Mouse (Mus musculus): ENCODE measurements around the gene Ppm1l. TPM values are rescaled to one million over a fixed set of nuclear protein-coding genes. Genes with fewer than 3 reads are reported as not detected.

Ppm1l gene
- polyA plus RNA-seq, 1 experiment from 2014 or later = 23.3 TPM

GRCm38 (mm10) chr3:69290294-69290693 is 26.4 kb upstream of the Ppm1l start:
- Histone ChIP-seq H3K4me2 (ENCODE audit: low read depth, low read length) (peak overlapping the region; percentile 12; the same call in 1 of the 2 replicates), H3K27me3 (ENCODE audit: control insufficient read depth, insufficient read depth, low read length) (no peaks in the 10 kb centered on the region), H3K4me3 (ENCODE audit: low read depth, low read length) (no peak overlapping the region), H3K27ac (ENCODE audit: low read depth, low read length) (0 out of 2 replicates have a peak overlapping the region, but pooled peaks have one; percentile 24), H3K36me3 (ENCODE audit: control insufficient read depth, insufficient read depth, low read length) (no peaks in the 10 kb centered on the region), H3K9me3 (ENCODE audit: control insufficient read depth, low read length) (no peaks in the 10 kb centered on the region), H3K4me1 (ENCODE audit: control insufficient read depth, insufficient read depth, low read length) (no peaks in the 10 kb centered on the region), H3K9ac (replicated peaks; ENCODE audit: low read depth, low read length) (no peak overlapping the region)
- WGBS = 43% methylated on average over 7 of the region's 7 CpGs
- peak; percentile 94 for ATAC-seq (ENCODE audit: low read depth)

GRCm38 (mm10) chr3:69290844-69291243 is 25.8 kb upstream of the Ppm1l start:
- Histone ChIP-seq H3K9me3 (ENCODE audit: control insufficient read depth, low read length) (no peaks in the 10 kb centered on the region), H3K27me3 (ENCODE audit: control insufficient read depth, insufficient read depth, low read length) (no peaks in the 10 kb centered on the region), H3K4me3 (ENCODE audit: low read depth, low read length) (no peak overlapping the region), H3K9ac (replicated peaks; ENCODE audit: low read depth, low read length) (no peak overlapping the region), H3K27ac (ENCODE audit: low read depth, low read length) (no peak overlapping the region), H3K4me1 (ENCODE audit: control insufficient read depth, insufficient read depth, low read length) (no peaks in the 10 kb centered on the region), H3K36me3 (ENCODE audit: control insufficient read depth, insufficient read depth, low read length) (no peaks in the 10 kb centered on the region), H3K4me2 (ENCODE audit: low read depth, low read length) (no peak overlapping the region)
- peak; percentile 11; the same call in 1 of the 2 replicates for ATAC-seq (ENCODE audit: low read depth)
- 83% methylated on average over 3 of the region's 3 CpGs for WGBS

GRCm38 (mm10) chr3:69292628-69293027 is 24.0 kb upstream of the Ppm1l start:
- ATAC-seq (ENCODE audit: low read depth) = no peak
- H3K9ac ChIP-seq (replicated peaks; ENCODE audit: low read depth, low read length) = no peak overlapping the region
- H3K4me3 ChIP-seq (ENCODE audit: low read depth, low read length) = no peak overlapping the region
- no peak overlapping the region for H3K4me2 ChIP-seq (ENCODE audit: low read depth, low read length)
- H3K4me1 ChIP-seq (ENCODE audit: control insufficient read depth, insufficient read depth, low read length) = no peaks in the 10 kb centered on the region
- WGBS = 84% methylated on average over 1 of the region's 1 CpGs
- H3K36me3 ChIP-seq (ENCODE audit: control insufficient read depth, insufficient read depth, low read length) = no peaks in the 10 kb centered on the region
- H3K27ac ChIP-seq (ENCODE audit: low read depth, low read length) = no peak overlapping the region
- H3K27me3 ChIP-seq (ENCODE audit: control insufficient read depth, insufficient read depth, low read length) = no peaks in the 10 kb centered on the region
- no peaks in the 10 kb centered on the region for H3K9me3 ChIP-seq (ENCODE audit: control insufficient read depth, low read length)

- no peak overlapping the region for H3K27ac ChIP-seq (ENCODE audit: low read depth, low read length)
- H3K9me3 ChIP-seq (ENCODE audit: control insufficient read depth, low read length) = no peaks in the 10 kb centered on the region
- H3K4me2 ChIP-seq (ENCODE audit: low read depth, low read length) = no peak overlapping the region
- H3K4me1 ChIP-seq (ENCODE audit: control insufficient read depth, insufficient read depth, low read length) = no peaks in the 10 kb centered on the region
- no peaks in the 10 kb centered on the region for H3K27me3 ChIP-seq (ENCODE audit: control insufficient read depth, insufficient read depth, low read length)
- H3K36me3 ChIP-seq (ENCODE audit: control insufficient read depth, insufficient read depth, low read length) = no peaks in the 10 kb centered on the region
- no peak overlapping the region for H3K9ac ChIP-seq (replicated peaks; ENCODE audit: low read depth, low read length)
- WGBS = 85% methylated on average over 8 of the region's 8 CpGs
- no peak for ATAC-seq (ENCODE audit: low read depth)
- no peak overlapping the region for H3K4me3 ChIP-seq (ENCODE audit: low read depth, low read length)
These were observed 20.4 kb upstream of the Ppm1l start for GRCm38 (mm10) chr3:69296270-69296669.

- no peak overlapping the region for H3K9ac ChIP-seq (replicated peaks; ENCODE audit: low read depth, low read length)
- H3K27me3 ChIP-seq (ENCODE audit: control insufficient read depth, insufficient read depth, low read length) = no peaks in the 10 kb centered on the region
- H3K36me3 ChIP-seq (ENCODE audit: control insufficient read depth, insufficient read depth, low read length) = no peaks in the 10 kb centered on the region
- H3K4me3 ChIP-seq (ENCODE audit: low read depth, low read length) = no peak overlapping the region
- no peak for ATAC-seq (ENCODE audit: low read depth)
- H3K27ac ChIP-seq (ENCODE audit: low read depth, low read length) = no peak overlapping the region
- WGBS = 84% methylated on average over 1 of the region's 1 CpGs
- no peak overlapping the region for H3K4me2 ChIP-seq (ENCODE audit: low read depth, low read length)
- H3K9me3 ChIP-seq (ENCODE audit: control insufficient read depth, low read length) = no peaks in the 10 kb centered on the region
- no peaks in the 10 kb centered on the region for H3K4me1 ChIP-seq (ENCODE audit: control insufficient read depth, insufficient read depth, low read length)
These were observed 16.5 kb upstream of the Ppm1l start for GRCm38 (mm10) chr3:69300121-69300520.

GRCm38 (mm10) chr3:69315810-69316390 is 761 bp upstream of the Ppm1l start:
- peak overlapping the region; percentile 67 for H3K4me3 ChIP-seq (ENCODE audit: low read depth, low read length)
- peak overlapping the region; percentile 81 for H3K4me2 ChIP-seq (ENCODE audit: low read depth, low read length)
- no peaks in the 10 kb centered on the region for H3K27me3 ChIP-seq (ENCODE audit: control insufficient read depth, insufficient read depth, low read length)
- no peaks in the 10 kb centered on the region for H3K36me3 ChIP-seq (ENCODE audit: control insufficient read depth, insufficient read depth, low read length)
- H3K9me3 ChIP-seq (ENCODE audit: control insufficient read depth, low read length) = no peaks in the 10 kb centered on the region
- peaks cover 22% of the 10 kb centered on the region for H3K4me1 ChIP-seq (ENCODE audit: control insufficient read depth, insufficient read depth, low read length)
- peak overlapping the region; percentile 57 for H3K9ac ChIP-seq (replicated peaks; ENCODE audit: low read depth, low read length)
- under 1% methylated on average over 18 of the region's 18 CpGs for WGBS
- peak; percentile 57 for ATAC-seq (ENCODE audit: low read depth)
- peak overlapping the region; percentile 90 for H3K27ac ChIP-seq (ENCODE audit: low read depth, low read length)

- H3K4me2 ChIP-seq (ENCODE audit: low read depth, low read length) = peak overlapping the region; percentile 81
- peak overlapping the region; percentile 90 for H3K27ac ChIP-seq (ENCODE audit: low read depth, low read length)
- H3K9ac ChIP-seq (replicated peaks; ENCODE audit: low read depth, low read length) = peak overlapping the region; percentile 78
- H3K27me3 ChIP-seq (ENCODE audit: control insufficient read depth, insufficient read depth, low read length) = no peaks in the 10 kb centered on the region
- peak; percentile 61 for ATAC-seq (ENCODE audit: low read depth)
- peak overlapping the region; percentile 67 for H3K4me3 ChIP-seq (ENCODE audit: low read depth, low read length)
- peaks cover 27% of the 10 kb centered on the region for H3K4me1 ChIP-seq (ENCODE audit: control insufficient read depth, insufficient read depth, low read length)
- under 1% methylated on average over 73 of the region's 73 CpGs for WGBS
- no peaks in the 10 kb centered on the region for H3K9me3 ChIP-seq (ENCODE audit: control insufficient read depth, low read length)
- no peaks in the 10 kb centered on the region for H3K36me3 ChIP-seq (ENCODE audit: control insufficient read depth, insufficient read depth, low read length)
These were observed 827 bp downstream of the Ppm1l start for GRCm38 (mm10) chr3:69317251-69318125.

GRCm38 (mm10) chr3:69318131-69318951 is 1.7 kb downstream of the Ppm1l start:
- Histone ChIP-seq H3K4me1 (ENCODE audit: control insufficient read depth, insufficient read depth, low read length) (peaks cover 29% of the 10 kb centered on the region), H3K9ac (replicated peaks; ENCODE audit: low read depth, low read length) (peak overlapping the region; percentile 78), H3K27me3 (ENCODE audit: control insufficient read depth, insufficient read depth, low read length) (no peaks in the 10 kb centered on the region), H3K36me3 (ENCODE audit: control insufficient read depth, insufficient read depth, low read length) (no peaks in the 10 kb centered on the region), H3K4me2 (ENCODE audit: low read depth, low read length) (peak overlapping the region; percentile 81), H3K9me3 (ENCODE audit: control insufficient read depth, low read length) (no peaks in the 10 kb centered on the region), H3K4me3 (ENCODE audit: low read depth, low read length) (peak overlapping the region; percentile 67), H3K27ac (ENCODE audit: low read depth, low read length) (no peak overlapping the region)
- 8% methylated on average over 25 of the region's 25 CpGs for WGBS
- ATAC-seq (ENCODE audit: low read depth) = no peak
